Mouse (Mus musculus): ENCODE measurements around the gene Csf2rb.

DNA sequence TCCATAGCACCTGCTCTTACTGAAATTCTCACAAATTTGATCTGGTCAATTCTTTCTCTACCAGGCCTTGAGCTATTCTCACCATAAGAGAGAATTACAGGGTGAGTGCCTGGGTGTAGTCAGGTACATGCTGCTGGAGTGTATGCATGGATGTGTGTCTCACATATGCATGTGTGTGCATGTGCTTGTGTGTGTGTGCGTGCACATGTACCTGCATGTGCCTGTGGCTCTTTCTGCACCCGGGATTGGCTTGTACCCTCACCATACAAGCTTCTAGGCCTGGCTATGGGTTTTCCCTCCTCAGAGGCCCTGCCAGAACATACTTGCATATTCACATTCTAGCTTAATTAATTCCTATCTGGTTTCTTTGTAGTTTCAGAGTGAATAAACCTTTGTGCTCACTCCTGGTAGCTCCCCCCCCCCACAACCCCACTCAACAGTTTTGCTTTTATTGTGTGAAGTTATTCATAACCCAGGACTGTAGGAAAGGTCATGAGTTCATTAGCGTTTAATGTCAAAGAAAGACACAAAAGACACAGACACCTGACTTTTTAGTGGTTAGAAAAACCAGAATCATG is 3.1 kb downstream of the Csf2rb start:
- no peak for TF ChIP-seq CTCF (IDR thresholded peaks at IDR 0.05; ENCODE audit: insufficient read depth, low read depth, low read length)
- no peak for TF ChIP-seq POLR2A (IDR thresholded peaks at IDR 0.05; ENCODE audit: insufficient read depth, low read depth, low read length)
